Mouse (Mus musculus): ENCODE data around the gene Pknox1.

DNA sequence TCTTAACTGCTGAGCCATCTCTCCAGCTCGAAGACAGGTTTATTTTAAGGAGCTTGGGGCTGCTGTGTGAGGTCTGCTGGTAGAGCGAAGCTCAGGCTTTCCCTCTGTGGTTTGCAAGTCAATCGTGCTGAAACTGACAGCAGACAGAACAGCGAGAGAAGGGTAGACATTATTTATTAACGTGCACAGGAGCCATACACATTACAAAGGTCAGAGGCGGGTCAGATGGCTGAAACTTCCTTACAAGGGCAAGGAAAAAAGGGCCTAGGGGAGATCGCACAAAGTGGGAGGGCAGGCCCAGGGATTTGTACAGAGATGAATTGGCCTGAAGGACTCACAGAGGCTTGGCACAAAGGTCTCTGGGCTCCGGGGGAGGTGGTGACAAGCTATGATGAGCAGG lies 15.1 kb upstream of the Pknox1 start:
- TF ChIP-seq CTCF (IDR thresholded peaks at IDR 0.05; ENCODE audit: low read depth) (no peak), EP300 (IDR thresholded peaks at IDR 0.05; ENCODE audit: low read depth) (no peak)

Data from heart, postnatal 0 days (tissue).